Comparison of ENCODE assay signal across 19 mouse cellular contexts in genomic region chrX:167145508-167146182, GRCm38 (mm10).
DNase-seq lines count a peak whose midpoint lies in the region; ATAC-seq and TF ChIP-seq lines count a peak whose summit lies in the region.
"Had no signal": no experiment of that assay in that cellular context is flagged by ENCODE, and none has a peak within 500 bp of the region (broad histone marks: within the 10 kb centered on the region; RNA-seq: fewer than 3 reads in every experiment).

No protein-coding gene starts in this region.

- H3K9me3 ChIP-seq in forebrain, embryonic 15.5 days = no peaks in the 10 kb centered on the region
- H3K9me3 ChIP-seq: G1E; heart, embryonic 15.5 days; hindbrain, embryonic 12.5 days; megakaryocyte, embryonic 14.5 days had no signal

- no peak overlapping the region for H3K4me2 ChIP-seq in forebrain, embryonic 15.5 days (replicated peaks)
- H3K4me2 ChIP-seq: heart, embryonic 15.5 days; hindbrain, embryonic 12.5 days had no signal

- no peak for TF ChIP-seq CTCF in layer of hippocampus, adult 2 months (conservative IDR thresholded peaks at IDR 0.05)

- H3K36me3 ChIP-seq in forebrain, embryonic 15.5 days = no peaks in the 10 kb centered on the region
- H3K36me3 ChIP-seq: G1E; heart, embryonic 15.5 days; hindbrain, embryonic 12.5 days had no signal

- no peak overlapping the region for H3K4me3 ChIP-seq in layer of hippocampus, adult 2 months
- H3K4me3 ChIP-seq in brown adipose tissue, adult 24 weeks (ENCODE audit: insufficient read depth, low read depth, low read length) = no peak overlapping the region
- H3K4me3 ChIP-seq in forebrain, embryonic 15.5 days = no peak overlapping the region
- H3K4me3 ChIP-seq: heart, embryonic 15.5 days; hindbrain, embryonic 12.5 days; megakaryocyte, embryonic 14.5 days had no signal

- no peak for DNase-seq in layer of hippocampus, adult 2 months (ENCODE audit: low spot score in 2 of 2)
- DNase-seq in layer of hippocampus, adult 9-11 months = no peak
- peak; percentile 19 for DNase-seq in CD4-positive helper T cell, adult 2 months (ENCODE audit: low read depth, low spot score)
- DNase-seq in urinary bladder, adult 18-20 months (ENCODE audit: low spot score in 2 of 2) = no peak
- DNase-seq in embryo, embryonic 9.5 days (ENCODE audit: extremely low spot score) = no peak
- DNase-seq: adrenal gland, postnatal 10 days; cerebellum, postnatal 14 days; liver; lung, adult 18-20 months; right cerebral cortex, adult 18-20 months had no signal

- 78% methylated on average over 11 of the region's 11 CpGs for WGBS in forebrain, embryonic 15.5 days

- no peak overlapping the region for H3K9ac ChIP-seq in forebrain, embryonic 15.5 days (replicated peaks)
- H3K9ac ChIP-seq: heart, embryonic 15.5 days; hindbrain, embryonic 12.5 days had no signal

- H3K4me1 ChIP-seq in brown adipose tissue, adult 24 weeks (ENCODE audit: control insufficient read depth, insufficient read depth, insufficient read length, low read length) = peaks cover 4% of the 10 kb centered on the region; the same call in 1 of the 2 replicates
- no peaks in the 10 kb centered on the region for H3K4me1 ChIP-seq in forebrain, embryonic 15.5 days
- H3K4me1 ChIP-seq: heart, embryonic 15.5 days; hindbrain, embryonic 12.5 days had no signal

- peak overlapping the region; percentile 72 for H3K27ac ChIP-seq in layer of hippocampus, adult 2 months
- peak overlapping the region; percentile 76 for H3K27ac ChIP-seq in brown adipose tissue, adult 24 weeks (replicated peaks; ENCODE audit: low read depth, low read length)
- no peak overlapping the region for H3K27ac ChIP-seq in forebrain, embryonic 15.5 days (replicated peaks)
- H3K27ac ChIP-seq: heart, embryonic 15.5 days; hindbrain, embryonic 12.5 days; kidney, postnatal 0 days had no signal

- peak; percentile 95 for ATAC-seq in megakaryocyte progenitor cell, adult 5-6 weeks (replicated peaks; ENCODE audit: poor library complexity)
- no peak for ATAC-seq in forebrain, embryonic 15.5 days (replicated peaks)
- ATAC-seq: intestine, postnatal 0 days had no signal

- H3K27me3 ChIP-seq in forebrain, embryonic 15.5 days = no peaks in the 10 kb centered on the region
- H3K27me3 ChIP-seq: megakaryocyte, embryonic 14.5 days had no signal
